Mouse (Mus musculus): ENCODE measurements around the gene Dip2c. TPM values are rescaled to one million over a fixed set of nuclear protein-coding genes. Genes with fewer than 3 reads are reported as not detected.

The Dip2c gene
- polyA plus RNA-seq, 1 experiment, result 9.3 TPM

Other genes starting within 250 kb of the Dip2c start
- 18.3 and 28.3 TPM in 2 replicates for gene Larp4b, start 182.6 kb upstream of the Dip2c start, polyA plus RNA-seq (2012; rRNA removed)

Measured in gonadal fat pad, adult 2 months (tissue).